Mouse (Mus musculus) CH12.LX (cell line): ENCODE data around the gene Wwtr1. TPM values are rescaled to one million over a fixed set of nuclear protein-coding genes. Genes with fewer than 3 reads are reported as not detected.

Source experiments
- DNase-seq: peaks from one replicate; pipeline ENCODE4 v3.0.0-alpha.2; 2013; ENCODE audit errors: extremely low read depth
- H3K27ac ChIP-seq: 2 replicates; pipeline ENCODE4 v1.5.1; 2012; ENCODE audit warnings: low read depth, mild to moderate bottlenecking, control low read depth, moderate library complexity; ENCODE audit not compliant: insufficient read depth
- H3K27me3 ChIP-seq: replicated peaks from 2 replicates; pipeline ENCODE3; 2012; ENCODE audit warnings: inconsistent platforms
- H3K36me3 ChIP-seq, 2 experiments: replicated peaks in 1 of 2; 2 replicates each; pipeline versions ENCODE3 to v1.6.1; 2012; ENCODE audit warnings: inconsistent platforms in 1 of 2, low read length in 1 of 2, mild to moderate bottlenecking in 1 of 2, mixed read lengths in 1 of 2, moderate library complexity in 1 of 2; ENCODE audit not compliant: control insufficient read depth in 1 of 2, insufficient read depth in 1 of 2
- H3K4me1 ChIP-seq, 2 experiments: 2 replicates each; pipeline ENCODE4 v1.6.1; 2012; ENCODE audit warnings: inconsistent platforms in 1 of 2, moderate library complexity in 1 of 2; ENCODE audit not compliant: insufficient read depth in 2 of 2, control insufficient read depth in 1 of 2
- H3K4me2 ChIP-seq: 2 replicates; pipeline ENCODE4 v1.6.1; 2012; ENCODE audit warnings: low read depth, mild to moderate bottlenecking, control low read depth; ENCODE audit not compliant: poor library complexity, insufficient read depth, severe bottlenecking
- H3K4me3 ChIP-seq, 3 experiments: fragments of 150-350 bp in 1 of 3; sonication (generic) in 1 of 3; replicated peaks in 1 of 3; 2 replicates each; pipeline versions ENCODE3 to v1.5.1; 2011 to 2012; ENCODE audit warnings: low read depth in 2 of 3, low read length in 2 of 3, mild to moderate bottlenecking in 2 of 3, moderate library complexity in 2 of 3, control low read depth in 1 of 3, improper control_type of control experiment in 1 of 3, inconsistent platforms in 1 of 3, mixed read lengths in 1 of 3; ENCODE audit not compliant: poor library complexity in 1 of 3
- H3K79me2 ChIP-seq: replicated peaks from 2 replicates; pipeline ENCODE4 v1.6.1; 2012; ENCODE audit warnings: mild to moderate bottlenecking, moderate library complexity; ENCODE audit not compliant: control insufficient read depth, poor library complexity, insufficient read depth, severe bottlenecking; ENCODE audit errors: extremely low read depth
- H3K9ac ChIP-seq: 2 replicates; pipeline ENCODE4 v1.6.1; 2012; ENCODE audit warnings: low read depth, mild to moderate bottlenecking, control low read depth, moderate library complexity; ENCODE audit not compliant: insufficient read depth
- H3K9me3 ChIP-seq: replicated peaks from 2 replicates; pipeline ENCODE3; 2012; ENCODE audit warnings: low read length, inconsistent platforms, mixed read lengths
- BHLHE40 ChIP-seq: IDR thresholded peaks from 2 replicates; pipeline ENCODE4 v1.6.1; 2011; ENCODE audit warnings: mild to moderate bottlenecking, low read depth, low read length, improper control_type of control experiment
- CHD2 ChIP-seq: IDR thresholded peaks from 2 replicates; pipeline ENCODE4 v1.6.1; 2011; ENCODE audit warnings: low read length, improper control_type of control experiment
- ELF1 ChIP-seq: IDR thresholded peaks from 2 replicates; pipeline ENCODE4 v1.6.1; 2014; ENCODE audit warnings: low read depth, mild to moderate bottlenecking, inconsistent platforms, low read length, improper control_type of control experiment
- EP300 ChIP-seq: IDR thresholded peaks from 2 replicates; pipeline ENCODE4 v1.6.1; 2011; ENCODE audit warnings: low read length, improper control_type of control experiment
- HCFC1 ChIP-seq: IDR thresholded peaks from 2 replicates; pipeline ENCODE4 v1.6.1; 2012; ENCODE audit warnings: low read depth, mild to moderate bottlenecking, inconsistent platforms, low read length, improper control_type of control experiment
- IRF4 ChIP-seq: IDR thresholded peaks from 2 replicates; pipeline ENCODE4 v1.6.1; 2014; ENCODE audit warnings: low read depth, mild to moderate bottlenecking, inconsistent platforms, low read length, improper control_type of control experiment
- JUN ChIP-seq: IDR thresholded peaks from 2 replicates; pipeline ENCODE4 v1.6.1; 2011; ENCODE audit warnings: low read depth, mild to moderate bottlenecking, low read length, improper control_type of control experiment, moderate library complexity; ENCODE audit not compliant: insufficient read depth
- JUND ChIP-seq: conservative IDR thresholded peaks from 2 replicates; pipeline ENCODE4 v1.6.1; 2011; ENCODE audit warnings: low read depth, low read length, improper control_type of control experiment
- KAT2A ChIP-seq: IDR thresholded peaks from 2 replicates; pipeline ENCODE4 v1.6.1; 2012; ENCODE audit warnings: low read length, improper control_type of control experiment, inconsistent platforms; ENCODE audit not compliant: insufficient replicate concordance
- MEF2A ChIP-seq: IDR thresholded peaks from 2 replicates; pipeline ENCODE4 v1.6.1; 2014; ENCODE audit warnings: low read depth, mild to moderate bottlenecking, inconsistent platforms, low read length, improper control_type of control experiment, borderline replicate concordance
- MXI1 ChIP-seq: IDR thresholded peaks from 2 replicates; pipeline ENCODE4 v1.6.1; 2011; ENCODE audit warnings: mild to moderate bottlenecking, low read depth, low read length, improper control_type of control experiment
- NELFE ChIP-seq: IDR thresholded peaks from 2 replicates; pipeline ENCODE4 v1.6.1; 2011; ENCODE audit warnings: low read depth, low read length, improper control_type of control experiment
- PAX5 ChIP-seq: IDR thresholded peaks from 2 replicates; pipeline ENCODE4 v1.6.1; 2012; ENCODE audit warnings: low read length, inconsistent platforms, mixed read lengths
- POLR2AphosphoS2 ChIP-seq: IDR thresholded peaks from 2 replicates; pipeline ENCODE4 v1.6.1; 2011; ENCODE audit warnings: low read depth, low read length, improper control_type of control experiment
- TCF12 ChIP-seq: IDR thresholded peaks from 2 replicates; pipeline ENCODE4 v1.6.1; 2014; ENCODE audit warnings: low read depth, mild to moderate bottlenecking, inconsistent platforms, low read length, improper control_type of control experiment
- UBTF ChIP-seq: IDR thresholded peaks from 2 replicates; pipeline ENCODE4 v1.6.1; 2012; ENCODE audit warnings: low read depth, mild to moderate bottlenecking, inconsistent platforms, low read length, improper control_type of control experiment, moderate library complexity
- ZKSCAN1 ChIP-seq: IDR thresholded peaks from 2 replicates; pipeline ENCODE4 v1.6.1; 2012; ENCODE audit warnings: low read depth, inconsistent platforms, low read length, improper control_type of control experiment, borderline replicate concordance
- ZNF384 ChIP-seq: IDR thresholded peaks from 2 replicates; pipeline ENCODE4 v1.6.1; 2012; ENCODE audit warnings: low read depth, low read length, improper control_type of control experiment, inconsistent platforms
- dilution Hi-C: fragments of 300-500 bp; cut with MboI; formaldehyde crosslinking; loops from 2 replicates; pipeline ENCODE4 v1.14.3; 2020; ENCODE audit warnings: low sequenced_read_pairs; ENCODE audit not compliant: extremely low pct_unique_long_range_greater_than_20kb, extremely low pct_ligation_motif_present
- in situ Hi-C: fragments of 300-500 bp; cut with MboI; formaldehyde crosslinking; loops from 3 replicates; pipeline ENCODE4 v1.14.3; 2019; ENCODE audit warnings: low sequenced_read_pairs, low pct_ligation_motif_present, low pct_unique_long_range_greater_than_20kb, mixed read lengths
- polyA plus RNA-seq: library from polyadenylated mRNA; unstranded; fragments of >175 nt; gene quantifications from 2 replicates; pipeline ENCODE4 v1.2.1, GENCODE M21; 2012; ENCODE audit warnings: low read depth; ENCODE audit not compliant: insufficient read length
- total RNA-seq, 2 experiments: library from RNA; depleted of rRNA; stranded (reverse); fragments of 300-350 nt in 1 of 2; fragments of >200 nt in 1 of 2; gene quantifications; 2 replicates each; pipeline ENCODE4 v1.2.3; 2012 to 2014

The Wwtr1 gene
- total and polyA plus RNA-seq, 3 experiments = 12.8 to 14.8 (median 13.5) TPM

GRCm38 (mm10) chr3:57566655-57567054 lies 9.1 kb downstream of the Wwtr1 start:
- DNase-seq = no peak

GRCm38 (mm10) chr3:57563627-57564026 lies 12.1 kb downstream of the Wwtr1 start:
- DNase-seq = no peak
- Histone ChIP-seq H3K79me2 (peaks cover 37% of the 10 kb centered on the region), H3K27me3 (no peaks in the 10 kb centered on the region), H3K9ac (no peak overlapping the region; the same call in 1 of the 2 replicates), H3K4me3 (no peak overlapping the region), H3K4me1 (peaks cover 25 to 68% of the 10 kb centered on the region in 2 experiments), H3K27ac (peak overlapping the region; percentile 29; the same call in 1 of the 2 replicates), H3K4me2 (peak overlapping the region; percentile 75), H3K9me3 (no peaks in the 10 kb centered on the region), H3K36me3 (peaks cover 8 to 45% of the 10 kb centered on the region in 2 experiments)
- in situ Hi-C loops = no loop called here
- dilution Hi-C loops = no loop called here
- no peak for TF ChIP-seq BHLHE40
- TF ChIP-seq MEF2A = peak; percentile 32; the same call in 1 of the 2 replicates

More at GRCm38 (mm10) chr3:57566655-57567054, 9.1 kb downstream of the Wwtr1 start:
- Histone ChIP-seq H3K4me1 (peaks cover 24 to 83% of the 10 kb centered on the region in 2 experiments), H3K4me3 (no peak overlapping the region), H3K79me2 (peaks cover 57% of the 10 kb centered on the region), H3K9me3 (no peaks in the 10 kb centered on the region), H3K27me3 (no peaks in the 10 kb centered on the region), H3K27ac (no peak overlapping the region), H3K36me3 (peaks cover 6 to 42% of the 10 kb centered on the region in 2 experiments), H3K9ac (no peak overlapping the region), H3K4me2 (no peak overlapping the region)
- in situ Hi-C loops = no loop called here
- dilution Hi-C loops = no loop called here
- no peak for TF ChIP-seq KAT2A

- Histone ChIP-seq H3K36me3 (peaks cover 4 to 42% of the 10 kb centered on the region in 2 experiments), H3K4me2 (no peak overlapping the region), H3K79me2 (peaks cover 40% of the 10 kb centered on the region), H3K4me1 (peaks cover 28 to 69% of the 10 kb centered on the region in 2 experiments), H3K4me3 (no peak overlapping the region), H3K27ac (no peak overlapping the region), H3K9ac (no peak overlapping the region), H3K27me3 (no peaks in the 10 kb centered on the region), H3K9me3 (no peaks in the 10 kb centered on the region)
- TF ChIP-seq MXI1 (no peak), JUND (no peak), EP300 (no peak)
- dilution Hi-C loops = no loop called here
- DNase-seq = no peak
- in situ Hi-C loops = no loop called here
Measured at GRCm38 (mm10) chr3:57562996-57563506, 12.7 kb downstream of the Wwtr1 start.

DNA sequence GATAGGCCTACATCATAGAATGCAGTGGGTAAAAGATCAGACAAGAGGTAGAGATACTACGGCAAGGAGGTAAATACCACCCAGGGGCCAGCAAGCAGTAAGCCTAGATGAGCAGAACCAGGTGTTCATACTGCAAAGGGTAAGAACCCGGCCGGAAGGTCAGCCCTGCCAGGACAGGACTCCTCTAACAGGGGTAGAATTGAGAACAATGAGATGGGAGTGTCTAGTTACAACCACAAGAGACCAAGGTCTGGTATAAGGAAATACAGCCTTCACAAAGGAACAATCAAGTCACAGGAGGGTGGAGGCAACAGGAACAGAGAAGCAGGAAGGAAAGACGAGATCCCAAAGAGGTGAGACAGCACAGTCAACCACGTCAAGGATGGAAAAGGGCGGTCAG lies 16.9 kb downstream of the Wwtr1 start:
- no peak overlapping the region for H3K4me3 ChIP-seq
- H3K4me2 ChIP-seq = no peak overlapping the region
- no peak overlapping the region for H3K27ac ChIP-seq
- no peaks in the 10 kb centered on the region for H3K27me3 ChIP-seq
- in situ Hi-C loops (no loop called here), dilution Hi-C loops (no loop called here)
- H3K4me1 ChIP-seq = peaks cover 28 to 69% of the 10 kb centered on the region in 2 experiments
- DNase-seq = no peak
- H3K9me3 ChIP-seq = no peaks in the 10 kb centered on the region
- H3K36me3 ChIP-seq = peaks cover 4 to 26% of the 10 kb centered on the region in 2 experiments
- no peak overlapping the region for H3K9ac ChIP-seq
- H3K79me2 ChIP-seq = peaks cover 42% of the 10 kb centered on the region
- TF ChIP-seq HCFC1 (no peak), JUN (no peak), UBTF (no peak), KAT2A (no peak), ZKSCAN1 (no peak), ELF1 (no peak), IRF4 (no peak), PAX5 (no peak), ZNF384 (no peak), BHLHE40 (no peak), NELFE (no peak), POLR2AphosphoS2 (no peak), CHD2 (no peak), TCF12 (no peak)
- TF ChIP-seq, all 38 proteins: peak for 0
